Mouse (Mus musculus) forebrain, embryonic 15.5 days (tissue): Measurements from ENCODE around the gene Supt3. TPM values are rescaled to one million over a fixed set of nuclear protein-coding genes. Genes with fewer than 3 reads are reported as not detected.
A peak's percentile ranks its signal among the peaks of the same experiment; 100 is the strongest.

ENCODE experiments used
- ATAC-seq: fragments of 200-750 bp; cut with Nextera tagmentation; replicated peaks from 2 replicates; pipeline ENCODE4 v1.8.0; 2017; ENCODE audit warnings: mild to moderate bottlenecking, moderate TSS enrichment, moderate library complexity
- H3K27ac ChIP-seq: fragments of 300-500 bp; sonication (generic); replicated peaks from 2 replicates; pipeline ENCODE4 v1.5.1; 2015; ENCODE audit warnings: mild to moderate bottlenecking, inconsistent platforms
- H3K27me3 ChIP-seq: fragments of 300-500 bp; sonication (generic); 2 replicates; pipeline ENCODE4 v1.6.1; 2015; ENCODE audit warnings: inconsistent platforms
- H3K36me3 ChIP-seq: fragments of 300-500 bp; sonication (generic); 2 replicates; pipeline ENCODE4 v1.6.1; 2015; ENCODE audit warnings: mild to moderate bottlenecking, inconsistent platforms
- H3K4me1 ChIP-seq: fragments of 300-500 bp; sonication (generic); 2 replicates; pipeline ENCODE4 v1.6.1; 2015; ENCODE audit warnings: inconsistent platforms
- H3K4me2 ChIP-seq: fragments of 300-500 bp; sonication (generic); replicated peaks from 2 replicates; pipeline ENCODE4 v1.6.1; 2015; ENCODE audit warnings: mild to moderate bottlenecking, inconsistent platforms
- H3K4me3 ChIP-seq: fragments of 300-500 bp; sonication (generic); 2 replicates; pipeline ENCODE4 v1.5.1; 2015; ENCODE audit warnings: mild to moderate bottlenecking, inconsistent platforms
- H3K9ac ChIP-seq: fragments of 300-500 bp; sonication (generic); replicated peaks from 2 replicates; pipeline ENCODE4 v1.6.1; 2015; ENCODE audit warnings: mild to moderate bottlenecking, inconsistent platforms
- H3K9me3 ChIP-seq: fragments of 300-500 bp; sonication (generic); 2 replicates; pipeline ENCODE4 v1.6.1; 2016; ENCODE audit warnings: inconsistent platforms
- WGBS: fragments of 180-500 bp; shearing (Covaris S2); methylation state at CpG from one replicate; pipeline ENCODE4 v1.1.7; 2015; ENCODE audit warnings: mixed read lengths; 5-methylcytosine and 5-hydroxymethylcytosine counted together
- polyA plus RNA-seq: library from polyadenylated mRNA; unstranded; fragments of >200 nt; fragmentation: Nextera tagmentation; extraction: Ambion mirVana; gene quantifications from 2 replicates; pipeline ENCODE4 v1.2.1, GENCODE M21; 2015

Supt3 gene
- polyA plus RNA-seq, 1 experiment from 2014 or later, result 19.7 TPM

- WGBS, result 65% methylated on average over 1 of the region's 1 CpGs
- Histone ChIP-seq H3K4me2 (no peak overlapping the region), H3K9me3 (no peaks in the 10 kb centered on the region), H3K9ac (no peak overlapping the region), H3K27me3 (no peaks in the 10 kb centered on the region), H3K4me3 (no peak overlapping the region), H3K27ac (no peak overlapping the region), H3K36me3 (no peaks in the 10 kb centered on the region), H3K4me1 (no peaks in the 10 kb centered on the region)
- no peak for ATAC-seq
Observed at GRCm38 (mm10) chr17:44893592-44893991, 116.6 kb downstream of the Supt3 start.

GRCm38 (mm10) chr17:44943536-44944090 is 166.7 kb downstream of the Supt3 start:
- no peak for ATAC-seq
- H3K27ac ChIP-seq, result no peak overlapping the region
- no peak overlapping the region for H3K9ac ChIP-seq
- no peaks in the 10 kb centered on the region for H3K36me3 ChIP-seq
- no peak overlapping the region for H3K4me2 ChIP-seq
- no peaks in the 10 kb centered on the region for H3K4me1 ChIP-seq
- no peak overlapping the region for H3K4me3 ChIP-seq
- no peaks in the 10 kb centered on the region for H3K27me3 ChIP-seq
- WGBS, result 85% methylated on average over 4 of the region's 4 CpGs
- no peaks in the 10 kb centered on the region for H3K9me3 ChIP-seq

- Histone ChIP-seq H3K4me3 (no peak overlapping the region), H3K4me2 (no peak overlapping the region), H3K27ac (no peak overlapping the region), H3K9ac (no peak overlapping the region), H3K4me1 (no peaks in the 10 kb centered on the region), H3K9me3 (no peaks in the 10 kb centered on the region), H3K27me3 (no peaks in the 10 kb centered on the region), H3K36me3 (no peaks in the 10 kb centered on the region)
- no peak for ATAC-seq
- WGBS, result 93% methylated on average over 5 of the region's 5 CpGs
Observed at GRCm38 (mm10) chr17:44945333-44945732, 168.4 kb downstream of the Supt3 start.

GRCm38 (mm10) chr17:44948321-44948720 is 171.4 kb downstream of the Supt3 start:
- Histone ChIP-seq H3K36me3 (no peaks in the 10 kb centered on the region), H3K4me2 (no peak overlapping the region), H3K9ac (no peak overlapping the region), H3K4me3 (no peak overlapping the region), H3K9me3 (no peaks in the 10 kb centered on the region), H3K4me1 (no peaks in the 10 kb centered on the region), H3K27me3 (no peaks in the 10 kb centered on the region), H3K27ac (no peak overlapping the region)
- WGBS, result 96% methylated on average over 3 of the region's 3 CpGs
- no peak for ATAC-seq

- no peaks in the 10 kb centered on the region for H3K27me3 ChIP-seq
- no peak overlapping the region for H3K4me3 ChIP-seq
- no peaks in the 10 kb centered on the region for H3K36me3 ChIP-seq
- WGBS, result 90% methylated on average over 2 of the region's 2 CpGs
- H3K9ac ChIP-seq, result no peak overlapping the region
- no peak for ATAC-seq
- no peaks in the 10 kb centered on the region for H3K9me3 ChIP-seq
- H3K27ac ChIP-seq, result no peak overlapping the region
- H3K4me1 ChIP-seq, result no peaks in the 10 kb centered on the region
- H3K4me2 ChIP-seq, result no peak overlapping the region
Observed at GRCm38 (mm10) chr17:44956671-44957070, 179.7 kb downstream of the Supt3 start.

- Histone ChIP-seq H3K9ac (no peak overlapping the region), H3K27me3 (no peaks in the 10 kb centered on the region), H3K36me3 (no peaks in the 10 kb centered on the region), H3K4me2 (no peak overlapping the region), H3K4me3 (no peak overlapping the region), H3K9me3 (no peaks in the 10 kb centered on the region), H3K27ac (no peak overlapping the region), H3K4me1 (no peaks in the 10 kb centered on the region)
- ATAC-seq, result 0 out of 2 replicates have a peak, but pooled peaks have one; percentile 61
- 67% methylated on average over 6 of the region's 6 CpGs for WGBS
Observed at GRCm38 (mm10) chr17:44963051-44963798, 186.3 kb downstream of the Supt3 start.

- 90% methylated on average over 1 of the region's 1 CpGs for WGBS
- no peak for ATAC-seq
- no peak overlapping the region for H3K9ac ChIP-seq
Observed at GRCm38 (mm10) chr17:44967186-44967585, 190.2 kb downstream of the Supt3 start.

GRCm38 (mm10) chr17:44970255-44970654 is 193.3 kb downstream of the Supt3 start:
- H3K27me3 ChIP-seq, result no peaks in the 10 kb centered on the region
- H3K9ac ChIP-seq, result no peak overlapping the region
- WGBS, result 94% methylated on average over 3 of the region's 3 CpGs
- no peak overlapping the region for H3K4me3 ChIP-seq
- no peak overlapping the region for H3K4me2 ChIP-seq
- ATAC-seq, result no peak
- no peak overlapping the region for H3K27ac ChIP-seq
- H3K36me3 ChIP-seq, result no peaks in the 10 kb centered on the region
- H3K9me3 ChIP-seq, result no peaks in the 10 kb centered on the region
- H3K4me1 ChIP-seq, result no peaks in the 10 kb centered on the region

More at GRCm38 (mm10) chr17:44967186-44967585, 190.2 kb downstream of the Supt3 start:
- no peaks in the 10 kb centered on the region for H3K27me3 ChIP-seq
- H3K4me3 ChIP-seq, result no peak overlapping the region
- H3K4me1 ChIP-seq, result no peaks in the 10 kb centered on the region
- no peak overlapping the region for H3K27ac ChIP-seq
- no peaks in the 10 kb centered on the region for H3K36me3 ChIP-seq
- no peak overlapping the region for H3K4me2 ChIP-seq
- no peaks in the 10 kb centered on the region for H3K9me3 ChIP-seq

- H3K4me3 ChIP-seq, result no peak overlapping the region
- no peaks in the 10 kb centered on the region for H3K9me3 ChIP-seq
- no peak overlapping the region for H3K9ac ChIP-seq
- ATAC-seq, result no peak
- no peaks in the 10 kb centered on the region for H3K27me3 ChIP-seq
- H3K4me1 ChIP-seq, result no peaks in the 10 kb centered on the region
- no peaks in the 10 kb centered on the region for H3K36me3 ChIP-seq
- no peak overlapping the region for H3K4me2 ChIP-seq
- no peak overlapping the region for H3K27ac ChIP-seq
- 64% methylated on average over 4 of the region's 4 CpGs for WGBS
Observed at GRCm38 (mm10) chr17:44973489-44973888, 196.5 kb downstream of the Supt3 start.

- WGBS, result 94% methylated on average over 2 of the region's 2 CpGs
- no peaks in the 10 kb centered on the region for H3K9me3 ChIP-seq
Observed at GRCm38 (mm10) chr17:44977690-44978089, 200.7 kb downstream of the Supt3 start.

GRCm38 (mm10) chr17:44987964-44988363 is 211.0 kb downstream of the Supt3 start:
- H3K4me3 ChIP-seq, result no peak overlapping the region
- no peaks in the 10 kb centered on the region for H3K27me3 ChIP-seq
- 97% methylated on average over 2 of the region's 2 CpGs for WGBS
- no peak for ATAC-seq
- H3K4me1 ChIP-seq, result no peaks in the 10 kb centered on the region; the same call in 1 of the 2 replicates
- no peaks in the 10 kb centered on the region for H3K9me3 ChIP-seq
- H3K4me2 ChIP-seq, result no peak overlapping the region
- no peaks in the 10 kb centered on the region for H3K36me3 ChIP-seq
- no peak overlapping the region for H3K27ac ChIP-seq
- H3K9ac ChIP-seq, result no peak overlapping the region

More at GRCm38 (mm10) chr17:44977690-44978089, 200.7 kb downstream of the Supt3 start:
- no peaks in the 10 kb centered on the region for H3K36me3 ChIP-seq
- H3K4me1 ChIP-seq, result no peaks in the 10 kb centered on the region
- H3K9ac ChIP-seq, result no peak overlapping the region
- H3K4me3 ChIP-seq, result no peak overlapping the region
- no peaks in the 10 kb centered on the region for H3K27me3 ChIP-seq
- H3K27ac ChIP-seq, result no peak overlapping the region
- ATAC-seq, result no peak
- no peak overlapping the region for H3K4me2 ChIP-seq

GRCm38 (mm10) chr17:45003311-45003710 is 226.4 kb downstream of the Supt3 start:
- H3K9ac ChIP-seq, result no peak overlapping the region
- H3K4me1 ChIP-seq, result no peaks in the 10 kb centered on the region
- H3K27me3 ChIP-seq, result no peaks in the 10 kb centered on the region
- no peaks in the 10 kb centered on the region for H3K9me3 ChIP-seq
- H3K36me3 ChIP-seq, result no peaks in the 10 kb centered on the region
- H3K4me3 ChIP-seq, result no peak overlapping the region
- 91% methylated on average over 4 of the region's 4 CpGs for WGBS
- H3K4me2 ChIP-seq, result no peak overlapping the region
- ATAC-seq, result no peak
- no peak overlapping the region for H3K27ac ChIP-seq
